Mouse (Mus musculus): ENCODE measurements around the gene Sox6. TPM values are rescaled to one million over a fixed set of nuclear protein-coding genes. Genes with fewer than 3 reads are reported as not detected.

The Sox6 gene
- polyA plus RNA-seq, 1 experiment from 2014 or later, result 33.0 TPM

- H3K9ac ChIP-seq (ENCODE audit: low read length), result no peak overlapping the region
- H3K4me1 ChIP-seq (replicated peaks; ENCODE audit: control insufficient read depth, insufficient read depth, low read length), result no peaks in the 10 kb centered on the region
- DNase-seq (ENCODE audit: low spot score), result no peak
- no peaks in the 10 kb centered on the region for H3K27me3 ChIP-seq (replicated peaks; ENCODE audit: control insufficient read depth, insufficient read depth, low read length)
- H3K9me3 ChIP-seq (ENCODE audit: control insufficient read depth, low read length), result no peaks in the 10 kb centered on the region
- no peak overlapping the region for H3K4me3 ChIP-seq (ENCODE audit: low read depth, low read length)
- no peak overlapping the region for H3K4me2 ChIP-seq (ENCODE audit: low read length)
- 72% methylated on average over 9 of the region's 9 CpGs for WGBS
- H3K27ac ChIP-seq (ENCODE audit: low read depth), result no peak overlapping the region
- H3K36me3 ChIP-seq (ENCODE audit: control insufficient read depth, insufficient read depth, low read length), result no peaks in the 10 kb centered on the region
- ATAC-seq (replicated peaks; ENCODE audit: low FRiP score, low TSS enrichment, low read depth), result no peak
Observed at GRCm38 (mm10) chr7:115539003-115539402, 499.6 kb downstream of the Sox6 start.

GRCm38 (mm10) chr7:115537636-115538035, 501.0 kb downstream of the Sox6 start:
- Histone ChIP-seq H3K9me3 (ENCODE audit: control insufficient read depth, low read length) (no peaks in the 10 kb centered on the region), H3K36me3 (ENCODE audit: control insufficient read depth, insufficient read depth, low read length) (no peaks in the 10 kb centered on the region), H3K27ac (ENCODE audit: low read depth) (no peak overlapping the region), H3K27me3 (replicated peaks; ENCODE audit: control insufficient read depth, insufficient read depth, low read length) (no peaks in the 10 kb centered on the region), H3K4me2 (ENCODE audit: low read length) (no peak overlapping the region), H3K9ac (ENCODE audit: low read length) (no peak overlapping the region), H3K4me1 (replicated peaks; ENCODE audit: control insufficient read depth, insufficient read depth, low read length) (no peaks in the 10 kb centered on the region), H3K4me3 (ENCODE audit: low read depth, low read length) (no peak overlapping the region)
- WGBS, result 85% methylated on average over 3 of the region's 3 CpGs
- DNase-seq (ENCODE audit: low spot score) (no peak), ATAC-seq (replicated peaks; ENCODE audit: low FRiP score, low TSS enrichment, low read depth) (no peak)

GRCm38 (mm10) chr7:115536521-115536920, 502.1 kb downstream of the Sox6 start:
- 82% methylated on average over 3 of the region's 3 CpGs for WGBS
- Histone ChIP-seq H3K4me1 (replicated peaks; ENCODE audit: control insufficient read depth, insufficient read depth, low read length) (no peaks in the 10 kb centered on the region), H3K9ac (ENCODE audit: low read length) (no peak overlapping the region), H3K9me3 (ENCODE audit: control insufficient read depth, low read length) (no peaks in the 10 kb centered on the region), H3K4me2 (ENCODE audit: low read length) (no peak overlapping the region), H3K4me3 (ENCODE audit: low read depth, low read length) (no peak overlapping the region), H3K27ac (ENCODE audit: low read depth) (no peak overlapping the region), H3K36me3 (ENCODE audit: control insufficient read depth, insufficient read depth, low read length) (no peaks in the 10 kb centered on the region), H3K27me3 (replicated peaks; ENCODE audit: control insufficient read depth, insufficient read depth, low read length) (no peaks in the 10 kb centered on the region)
- DNase-seq (ENCODE audit: low spot score) (no peak), ATAC-seq (replicated peaks; ENCODE audit: low FRiP score, low TSS enrichment, low read depth) (no peak)

- Histone ChIP-seq H3K4me3 (ENCODE audit: low read depth, low read length) (no peak overlapping the region), H3K4me1 (replicated peaks; ENCODE audit: control insufficient read depth, insufficient read depth, low read length) (no peaks in the 10 kb centered on the region), H3K9me3 (ENCODE audit: control insufficient read depth, low read length) (no peaks in the 10 kb centered on the region), H3K9ac (ENCODE audit: low read length) (no peak overlapping the region), H3K36me3 (ENCODE audit: control insufficient read depth, insufficient read depth, low read length) (no peaks in the 10 kb centered on the region), H3K27ac (ENCODE audit: low read depth) (no peak overlapping the region), H3K27me3 (replicated peaks; ENCODE audit: control insufficient read depth, insufficient read depth, low read length) (no peaks in the 10 kb centered on the region), H3K4me2 (ENCODE audit: low read length) (no peak overlapping the region)
- DNase-seq (ENCODE audit: low spot score), result no peak
- WGBS, result 68% methylated on average over 1 of the region's 1 CpGs
- no peak for ATAC-seq (replicated peaks; ENCODE audit: low FRiP score, low TSS enrichment, low read depth)
Observed at GRCm38 (mm10) chr7:115531875-115532274, 506.7 kb downstream of the Sox6 start.

GRCm38 (mm10) chr7:115531217-115531616, 507.4 kb downstream of the Sox6 start:
- H3K27ac ChIP-seq (ENCODE audit: low read depth), result no peak overlapping the region
- no peaks in the 10 kb centered on the region for H3K9me3 ChIP-seq (ENCODE audit: control insufficient read depth, low read length)
- H3K27me3 ChIP-seq (replicated peaks; ENCODE audit: control insufficient read depth, insufficient read depth, low read length), result no peaks in the 10 kb centered on the region
- H3K4me3 ChIP-seq (ENCODE audit: low read depth, low read length), result no peak overlapping the region
- H3K36me3 ChIP-seq (ENCODE audit: control insufficient read depth, insufficient read depth, low read length), result no peaks in the 10 kb centered on the region
- H3K4me1 ChIP-seq (replicated peaks; ENCODE audit: control insufficient read depth, insufficient read depth, low read length), result no peaks in the 10 kb centered on the region
- ATAC-seq (replicated peaks; ENCODE audit: low FRiP score, low TSS enrichment, low read depth), result no peak
- DNase-seq (ENCODE audit: low spot score), result no peak
- no peak overlapping the region for H3K4me2 ChIP-seq (ENCODE audit: low read length)
- WGBS, result 66% methylated on average over 2 of the region's 2 CpGs
- H3K9ac ChIP-seq (ENCODE audit: low read length), result no peak overlapping the region

- DNase-seq (ENCODE audit: low spot score), result no peak
- ATAC-seq (replicated peaks; ENCODE audit: low FRiP score, low TSS enrichment, low read depth), result no peak
- Histone ChIP-seq H3K4me1 (replicated peaks; ENCODE audit: control insufficient read depth, insufficient read depth, low read length) (no peaks in the 10 kb centered on the region), H3K9me3 (ENCODE audit: control insufficient read depth, low read length) (no peaks in the 10 kb centered on the region), H3K9ac (ENCODE audit: low read length) (no peak overlapping the region), H3K27ac (ENCODE audit: low read depth) (no peak overlapping the region), H3K36me3 (ENCODE audit: control insufficient read depth, insufficient read depth, low read length) (no peaks in the 10 kb centered on the region), H3K27me3 (replicated peaks; ENCODE audit: control insufficient read depth, insufficient read depth, low read length) (no peaks in the 10 kb centered on the region), H3K4me3 (ENCODE audit: low read depth, low read length) (no peak overlapping the region), H3K4me2 (ENCODE audit: low read length) (no peak overlapping the region)
- 82% methylated on average over 1 of the region's 1 CpGs for WGBS
Observed at GRCm38 (mm10) chr7:115517701-115518100, 520.9 kb downstream of the Sox6 start.

- H3K4me3 ChIP-seq (ENCODE audit: low read depth, low read length), result no peak overlapping the region
- no peaks in the 10 kb centered on the region for H3K36me3 ChIP-seq (ENCODE audit: control insufficient read depth, insufficient read depth, low read length)
- ATAC-seq (replicated peaks; ENCODE audit: low FRiP score, low TSS enrichment, low read depth) (no peak), DNase-seq (ENCODE audit: low spot score) (no peak)
- peaks cover 5% of the 10 kb centered on the region; the same call in 1 of the 2 replicates for H3K4me1 ChIP-seq (replicated peaks; ENCODE audit: control insufficient read depth, insufficient read depth, low read length)
- 90% methylated on average over 8 of the region's 8 CpGs for WGBS
- H3K27ac ChIP-seq (ENCODE audit: low read depth), result no peak overlapping the region
- no peak overlapping the region for H3K4me2 ChIP-seq (ENCODE audit: low read length)
- H3K9ac ChIP-seq (ENCODE audit: low read length), result no peak overlapping the region
- H3K27me3 ChIP-seq (replicated peaks; ENCODE audit: control insufficient read depth, insufficient read depth, low read length), result no peaks in the 10 kb centered on the region
- no peaks in the 10 kb centered on the region for H3K9me3 ChIP-seq (ENCODE audit: control insufficient read depth, low read length)
Observed at GRCm38 (mm10) chr7:115513681-115514080, 524.9 kb downstream of the Sox6 start.

- no peak overlapping the region for H3K9ac ChIP-seq (ENCODE audit: low read length)
- H3K4me2 ChIP-seq (ENCODE audit: low read length), result no peak overlapping the region
- H3K27me3 ChIP-seq (replicated peaks; ENCODE audit: control insufficient read depth, insufficient read depth, low read length), result no peaks in the 10 kb centered on the region
- WGBS, result 21% methylated on average over 10 of the region's 10 CpGs
- no peak for ATAC-seq (replicated peaks; ENCODE audit: low FRiP score, low TSS enrichment, low read depth)
- no peak for DNase-seq (ENCODE audit: low spot score)
- no peak overlapping the region for H3K27ac ChIP-seq (ENCODE audit: low read depth)
- H3K4me3 ChIP-seq (ENCODE audit: low read depth, low read length), result no peak overlapping the region
- peaks cover 5% of the 10 kb centered on the region; the same call in 1 of the 2 replicates for H3K4me1 ChIP-seq (replicated peaks; ENCODE audit: control insufficient read depth, insufficient read depth, low read length)
- H3K36me3 ChIP-seq (ENCODE audit: control insufficient read depth, insufficient read depth, low read length), result no peaks in the 10 kb centered on the region
- H3K9me3 ChIP-seq (ENCODE audit: control insufficient read depth, low read length), result no peaks in the 10 kb centered on the region
Observed at GRCm38 (mm10) chr7:115511777-115512176, 526.8 kb downstream of the Sox6 start.

GRCm38 (mm10) chr7:115511091-115511490, 527.5 kb downstream of the Sox6 start:
- DNase-seq (ENCODE audit: low spot score), result no peak
- H3K27me3 ChIP-seq (replicated peaks; ENCODE audit: control insufficient read depth, insufficient read depth, low read length), result no peaks in the 10 kb centered on the region
- H3K27ac ChIP-seq (ENCODE audit: low read depth), result no peak overlapping the region
- H3K36me3 ChIP-seq (ENCODE audit: control insufficient read depth, insufficient read depth, low read length), result no peaks in the 10 kb centered on the region
- H3K4me2 ChIP-seq (ENCODE audit: low read length), result no peak overlapping the region
- 86% methylated on average over 5 of the region's 5 CpGs for WGBS
- no peaks in the 10 kb centered on the region for H3K9me3 ChIP-seq (ENCODE audit: control insufficient read depth, low read length)
- no peak overlapping the region for H3K4me3 ChIP-seq (ENCODE audit: low read depth, low read length)
- peaks cover 5% of the 10 kb centered on the region; the same call in 1 of the 2 replicates for H3K4me1 ChIP-seq (replicated peaks; ENCODE audit: control insufficient read depth, insufficient read depth, low read length)
- no peak overlapping the region for H3K9ac ChIP-seq (ENCODE audit: low read length)
- ATAC-seq (replicated peaks; ENCODE audit: low FRiP score, low TSS enrichment, low read depth), result no peak

Data from intestine, embryonic 14.5 days (tissue).